Mouse (Mus musculus): ENCODE measurements at regions not wholly inside any gene's neighbourhood (a gene's known extent, or its start where the extent isn't known, plus 50 kb on each side); places are given as distances from the start of the nearest gene placed in this dataset.

DNA sequence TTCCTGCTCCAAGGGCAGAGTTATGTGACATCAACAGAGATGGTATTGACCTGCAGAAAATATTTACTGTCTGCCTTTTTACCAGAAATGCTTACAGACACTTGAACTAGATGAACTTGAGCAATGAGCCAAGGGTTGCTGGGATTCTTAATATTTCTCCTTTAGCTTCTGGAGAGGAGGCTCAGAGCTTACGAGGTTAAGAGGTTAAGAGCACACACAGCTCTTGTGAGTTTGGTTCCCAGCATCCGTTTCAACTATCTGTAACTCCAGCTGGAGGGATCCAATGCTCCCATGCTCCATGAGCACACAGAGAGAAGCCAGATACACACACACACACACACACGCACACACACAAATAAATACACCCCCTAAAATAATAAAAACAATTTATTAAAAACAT lies 114.7 kb upstream of the Fn1 start:
- TF ChIP-seq CTCF (IDR thresholded peaks at IDR 0.05; ENCODE audit: borderline replicate concordance, insufficient read depth, low read length) (no peak), POLR2A (IDR thresholded peaks at IDR 0.05; ENCODE audit: low read depth, low read length) (no peak)
